12 mouse cellular contexts compared by ENCODE assay signal in genomic region chr6:94999002-94999401, GRCm38 (mm10).
DNase-seq lines count a peak whose midpoint lies in the region; ATAC-seq and TF ChIP-seq lines count a peak whose summit lies in the region.
"Had no signal": no experiment of that assay in that cellular context is flagged by ENCODE, and none has a peak within 500 bp of the region (broad histone marks: within the 10 kb centered on the region; RNA-seq: fewer than 3 reads in every experiment).

No protein-coding gene starts in this region.

- TF ChIP-seq CTCF in midbrain, postnatal 0 days (IDR thresholded peaks at IDR 0.05) = no peak

- no peaks in the 10 kb centered on the region for H3K4me1 ChIP-seq in embryonic facial prominence, embryonic 14.5 days (ENCODE audit: control insufficient read depth, insufficient read depth, low read length)
- H3K4me1 ChIP-seq in embryonic facial prominence, embryonic 10.5 days = no peaks in the 10 kb centered on the region
- H3K4me1 ChIP-seq in midbrain, postnatal 0 days (ENCODE audit: insufficient read depth, low read length) = no peaks in the 10 kb centered on the region
- H3K4me1 ChIP-seq in hindbrain, embryonic 11.5 days (replicated peaks; ENCODE audit: control insufficient read depth, insufficient read depth, low read length) = no peaks in the 10 kb centered on the region
- H3K4me1 ChIP-seq: hindbrain, embryonic 12.5 days; midbrain, embryonic 12.5 days had no signal

- H3K9ac ChIP-seq in embryonic facial prominence, embryonic 14.5 days (ENCODE audit: low read depth, low read length) = no peak overlapping the region
- H3K9ac ChIP-seq in midbrain, postnatal 0 days (replicated peaks; ENCODE audit: low read length, poor library complexity, severe bottlenecking) = no peak overlapping the region
- H3K9ac ChIP-seq in hindbrain, embryonic 11.5 days (ENCODE audit: low read depth, low read length) = no peak overlapping the region
- H3K9ac ChIP-seq: hindbrain, embryonic 12.5 days; liver, embryonic 14.5 days; midbrain, embryonic 12.5 days had no signal

- DNase-seq in embryonic facial prominence, embryonic 14.5 days (ENCODE audit: low spot score) = peak; percentile 34
- DNase-seq in embryonic facial prominence, embryonic 10.5 days (ENCODE audit: low spot score) = no peak
- peak; percentile 7 for DNase-seq in urinary bladder, postnatal 14 days (ENCODE audit: low spot score)
- DNase-seq in urinary bladder, postnatal 4 days (ENCODE audit: low spot score in 2 of 2) = no peak
- DNase-seq in large intestine, adult 2 months (ENCODE audit: low read depth, low spot score) = peak; percentile 25
- no peak for DNase-seq in midbrain, postnatal 0 days (ENCODE audit: low spot score)
- DNase-seq in hindbrain, embryonic 11.5 days (ENCODE audit: low spot score) = no peak
- DNase-seq: thymus, postnatal 4 days had no signal

- 58% methylated on average over 6 of the region's 6 CpGs for WGBS in embryonic facial prominence, embryonic 14.5 days
- WGBS in embryonic facial prominence, embryonic 10.5 days = 78% methylated on average over 6 of the region's 6 CpGs
- WGBS in large intestine, adult 2 months = 10% methylated on average over 6 of the region's 6 CpGs
- WGBS in midbrain, postnatal 0 days = 45% methylated on average over 6 of the region's 6 CpGs
- WGBS in hindbrain, embryonic 11.5 days = 62% methylated on average over 6 of the region's 6 CpGs

- H3K4me3 ChIP-seq in embryonic facial prominence, embryonic 14.5 days (ENCODE audit: low read depth, low read length) = no peak overlapping the region
- H3K4me3 ChIP-seq in embryonic facial prominence, embryonic 10.5 days = no peak overlapping the region
- H3K4me3 ChIP-seq in midbrain, postnatal 0 days (ENCODE audit: low read depth, low read length) = no peak overlapping the region
- H3K4me3 ChIP-seq in hindbrain, embryonic 11.5 days (ENCODE audit: low read depth, low read length) = no peak overlapping the region
- H3K4me3 ChIP-seq: hindbrain, embryonic 12.5 days; midbrain, embryonic 12.5 days had no signal

- H3K9me3 ChIP-seq in embryonic facial prominence, embryonic 14.5 days (ENCODE audit: control insufficient read depth, low read length) = no peaks in the 10 kb centered on the region
- no peaks in the 10 kb centered on the region for H3K9me3 ChIP-seq in embryonic facial prominence, embryonic 10.5 days
- no peaks in the 10 kb centered on the region for H3K9me3 ChIP-seq in midbrain, postnatal 0 days (ENCODE audit: low read length)
- H3K9me3 ChIP-seq in hindbrain, embryonic 11.5 days (ENCODE audit: control insufficient read depth, low read length) = no peaks in the 10 kb centered on the region
- H3K9me3 ChIP-seq: hindbrain, embryonic 12.5 days; midbrain, embryonic 12.5 days had no signal

- H3K4me2 ChIP-seq in embryonic facial prominence, embryonic 14.5 days (ENCODE audit: low read depth, low read length) = no peak overlapping the region
- no peak overlapping the region for H3K4me2 ChIP-seq in midbrain, postnatal 0 days (ENCODE audit: low read depth, low read length, poor library complexity, severe bottlenecking)
- no peak overlapping the region for H3K4me2 ChIP-seq in hindbrain, embryonic 11.5 days (replicated peaks; ENCODE audit: low read depth, low read length)
- H3K4me2 ChIP-seq: hindbrain, embryonic 12.5 days; midbrain, embryonic 12.5 days had no signal

- H3K27me3 ChIP-seq in embryonic facial prominence, embryonic 14.5 days (replicated peaks; ENCODE audit: control insufficient read depth, insufficient read depth, low read length) = no peaks in the 10 kb centered on the region
- no peaks in the 10 kb centered on the region for H3K27me3 ChIP-seq in embryonic facial prominence, embryonic 10.5 days (replicated peaks; ENCODE audit: low read depth, poor library complexity, severe bottlenecking)
- no peaks in the 10 kb centered on the region for H3K27me3 ChIP-seq in midbrain, postnatal 0 days (ENCODE audit: insufficient read depth, low read length)
- no peaks in the 10 kb centered on the region for H3K27me3 ChIP-seq in hindbrain, embryonic 11.5 days (ENCODE audit: control insufficient read depth, insufficient read depth, low read length)
- H3K27me3 ChIP-seq: hindbrain, embryonic 12.5 days; midbrain, embryonic 12.5 days had no signal

- H3K27ac ChIP-seq in embryonic facial prominence, embryonic 14.5 days (replicated peaks; ENCODE audit: low read depth, low read length) = no peak overlapping the region
- no peak overlapping the region for H3K27ac ChIP-seq in embryonic facial prominence, embryonic 10.5 days (replicated peaks)
- H3K27ac ChIP-seq in midbrain, postnatal 0 days (ENCODE audit: low read depth, low read length) = no peak overlapping the region
- H3K27ac ChIP-seq in hindbrain, embryonic 11.5 days (ENCODE audit: low read depth, low read length) = no peak overlapping the region
- H3K27ac ChIP-seq: hindbrain, embryonic 12.5 days; liver, embryonic 14.5 days; midbrain, embryonic 12.5 days had no signal

- no peak for ATAC-seq in embryonic facial prominence, embryonic 14.5 days (ENCODE audit: low read depth)
- ATAC-seq in midbrain, postnatal 0 days (ENCODE audit: low FRiP score) = no peak
- ATAC-seq in hindbrain, embryonic 11.5 days (ENCODE audit: low FRiP score) = no peak
- ATAC-seq in megakaryocyte progenitor cell, adult 5-6 weeks (replicated peaks; ENCODE audit: poor library complexity) = no peak

- H3K36me3 ChIP-seq in embryonic facial prominence, embryonic 14.5 days (ENCODE audit: control insufficient read depth, insufficient read depth, low read length) = no peaks in the 10 kb centered on the region
- H3K36me3 ChIP-seq in embryonic facial prominence, embryonic 10.5 days (replicated peaks) = no peaks in the 10 kb centered on the region
- no peaks in the 10 kb centered on the region for H3K36me3 ChIP-seq in midbrain, postnatal 0 days (ENCODE audit: insufficient read depth, low read length)
- H3K36me3 ChIP-seq in hindbrain, embryonic 11.5 days (ENCODE audit: control insufficient read depth, insufficient read depth, low read length) = no peaks in the 10 kb centered on the region
- H3K36me3 ChIP-seq: hindbrain, embryonic 12.5 days; midbrain, embryonic 12.5 days had no signal

Comparison
In these comparisons a context has a peak if more than half of its experiments do, and no peak if none do; other contexts are left out.
1. DNase-seq: peak in embryonic facial prominence, embryonic 14.5 days (single experiment), urinary bladder, postnatal 14 days (single experiment) and large intestine, adult 2 months (single experiment); none in embryonic facial prominence, embryonic 10.5 days (single experiment), urinary bladder, postnatal 4 days (0 of 2), midbrain, postnatal 0 days (single experiment) and hindbrain, embryonic 11.5 days (single experiment).